Mouse (Mus musculus): ENCODE measurements around the gene Tm4sf20.

- TF ChIP-seq CTCF (conservative IDR thresholded peaks at IDR 0.05; ENCODE audit: insufficient read depth, insufficient read length, low read depth, low read length), result no peak
- TF ChIP-seq POLR2A (IDR thresholded peaks at IDR 0.05; ENCODE audit: low read depth, low read length), result no peak
Observed at GRCm38 (mm10) chr1:82779388-82779966, 11.2 kb upstream of the Tm4sf20 start.
